Mouse (Mus musculus) heart, embryonic 13.5 days (tissue): ENCODE data around the gene Ccdc97. TPM values are rescaled to one million over a fixed set of nuclear protein-coding genes. Genes with fewer than 3 reads are reported as not detected.
A peak's percentile ranks its signal among the peaks of the same experiment; 100 is the strongest.

Experiments used
- ATAC-seq: fragments of 200-750 bp; cut with Nextera tagmentation; 2 replicates; pipeline ENCODE4 v1.8.0; 2017; ENCODE audit warnings: moderate TSS enrichment; ENCODE audit not compliant: insufficient number of reproducible peaks, low FRiP score, low TSS enrichment; ENCODE audit errors: extremely low read depth
- H3K27ac ChIP-seq: fragments of 300-500 bp; sonication (generic); replicated peaks from 2 replicates; pipeline ENCODE4 v1.5.1; 2015; ENCODE audit warnings: moderate library complexity, mild to moderate bottlenecking, inconsistent platforms
- H3K27me3 ChIP-seq: fragments of 300-500 bp; sonication (generic); replicated peaks from 2 replicates; pipeline ENCODE4 v1.6.1; 2015; ENCODE audit warnings: mild to moderate bottlenecking, inconsistent platforms
- H3K36me3 ChIP-seq: fragments of 300-500 bp; sonication (generic); 2 replicates; pipeline ENCODE4 v1.6.1; 2015; ENCODE audit warnings: mild to moderate bottlenecking, inconsistent platforms
- H3K4me1 ChIP-seq: fragments of 300-500 bp; sonication (generic); 2 replicates; pipeline ENCODE4 v1.6.1; 2015; ENCODE audit warnings: inconsistent platforms
- H3K4me2 ChIP-seq: fragments of 300-500 bp; sonication (generic); 2 replicates; pipeline ENCODE4 v1.6.1; 2015; ENCODE audit warnings: inconsistent platforms, mild to moderate bottlenecking, moderate library complexity
- H3K4me3 ChIP-seq: fragments of 300-500 bp; sonication (generic); 2 replicates; pipeline ENCODE4 v1.5.1; 2015; ENCODE audit warnings: moderate library complexity, mild to moderate bottlenecking, inconsistent platforms
- H3K9ac ChIP-seq: fragments of 300-500 bp; sonication (generic); 2 replicates; pipeline ENCODE4 v1.6.1; 2015; ENCODE audit warnings: inconsistent platforms, mild to moderate bottlenecking, moderate library complexity
- H3K9me3 ChIP-seq: fragments of 300-500 bp; sonication (generic); 2 replicates; pipeline ENCODE4 v1.6.1; 2016; ENCODE audit warnings: inconsistent platforms
- whole genome bisulfite sequencing: fragments of 180-500 bp; shearing (Covaris S2); methylation state at CpG from one replicate; pipeline ENCODE4 v1.1.7; 2015; ENCODE audit warnings: mixed read lengths; 5-methylcytosine and 5-hydroxymethylcytosine counted together
- polyA plus RNA-seq: library from polyadenylated mRNA; unstranded; fragments of >200 nt; fragmentation: Nextera tagmentation; extraction: Ambion mirVana; gene quantifications from 2 replicates; pipeline ENCODE4 v1.2.1, GENCODE M21; 2015

Gene Ccdc97
- 19.7 and 22.1 TPM in 2 replicates for polyA plus RNA-seq

- peaks cover 65% of the 10 kb centered on the region for H3K36me3 ChIP-seq
- peak within 1 kb of the TSS; percentile 93 for H3K4me2 ChIP-seq
- H3K9ac ChIP-seq = peak within 1 kb of the TSS; percentile 88
- peak within 1 kb of the TSS; percentile 88 for H3K27ac ChIP-seq
- H3K4me1 ChIP-seq = peaks cover 22% of the 10 kb centered on the region
- WGBS = 4% methylated on average over 32 of the region's 32 CpGs
- H3K27me3 ChIP-seq = no peaks in the 10 kb centered on the region
- peak within 1 kb of the TSS; percentile 78 for H3K4me3 ChIP-seq
- H3K9me3 ChIP-seq = no peaks in the 10 kb centered on the region
- ATAC-seq = peak; percentile 67
Observed at GRCm38 (mm10) chr7:25718788-25719417, at the start of gene Ccdc97. Gene Ccdc97, minus strand, starts transcription at chr7:25719088.

- H3K27ac ChIP-seq = no peak overlapping the region
- H3K4me1 ChIP-seq = peaks cover 9% of the 10 kb centered on the region; the same call in 1 of the 2 replicates
- WGBS = 80% methylated on average over 5 of the region's 5 CpGs
- peaks cover 91% of the 10 kb centered on the region for H3K36me3 ChIP-seq
- H3K4me2 ChIP-seq = no peak overlapping the region
- H3K4me3 ChIP-seq = no peak overlapping the region
- H3K27me3 ChIP-seq = no peaks in the 10 kb centered on the region
- ATAC-seq = no peak
- H3K9ac ChIP-seq = no peak overlapping the region
- H3K9me3 ChIP-seq = no peaks in the 10 kb centered on the region
Observed at GRCm38 (mm10) chr7:25768229-25768628, 49.3 kb upstream of the Ccdc97 start.

GRCm38 (mm10) chr7:25766108-25766507 is 47.2 kb upstream of the Ccdc97 start:
- Histone ChIP-seq H3K9ac (no peak overlapping the region), H3K4me3 (no peak overlapping the region), H3K27ac (no peak overlapping the region), H3K4me2 (no peak overlapping the region), H3K9me3 (no peaks in the 10 kb centered on the region), H3K27me3 (no peaks in the 10 kb centered on the region), H3K4me1 (peaks cover 9% of the 10 kb centered on the region; the same call in 1 of the 2 replicates), H3K36me3 (peaks cover 90% of the 10 kb centered on the region)
- 69% methylated on average over 6 of the region's 6 CpGs for WGBS
- no peak for ATAC-seq

- 30% methylated on average over 5 of the region's 5 CpGs for WGBS
- Histone ChIP-seq H3K27me3 (no peaks in the 10 kb centered on the region), H3K36me3 (peaks cover 89% of the 10 kb centered on the region), H3K9ac (no peak overlapping the region; the same call in 1 of the 2 replicates), H3K27ac (peak overlapping the region; percentile 70), H3K4me2 (no peak overlapping the region), H3K4me1 (peaks cover 9% of the 10 kb centered on the region; the same call in 1 of the 2 replicates), H3K9me3 (no peaks in the 10 kb centered on the region), H3K4me3 (no peak overlapping the region)
- no peak for ATAC-seq
Observed at GRCm38 (mm10) chr7:25764221-25764620, 45.3 kb upstream of the Ccdc97 start.

- Histone ChIP-seq H3K4me1 (peaks cover 9% of the 10 kb centered on the region; the same call in 1 of the 2 replicates), H3K36me3 (peaks cover 89% of the 10 kb centered on the region), H3K4me2 (no peak overlapping the region), H3K27ac (peak overlapping the region; percentile 70), H3K4me3 (no peak overlapping the region), H3K27me3 (no peaks in the 10 kb centered on the region), H3K9ac (no peak overlapping the region; the same call in 1 of the 2 replicates), H3K9me3 (no peaks in the 10 kb centered on the region)
- 59% methylated on average over 11 of the region's 11 CpGs for WGBS
- ATAC-seq = no peak
Observed at GRCm38 (mm10) chr7:25763678-25764077, 44.8 kb upstream of the Ccdc97 start.

GRCm38 (mm10) chr7:25761354-25761753 is 42.5 kb upstream of the Ccdc97 start:
- WGBS = 72% methylated on average over 10 of the region's 10 CpGs
- ATAC-seq = no peak
- no peak overlapping the region for H3K4me3 ChIP-seq
- no peak overlapping the region for H3K27ac ChIP-seq
- no peaks in the 10 kb centered on the region for H3K9me3 ChIP-seq
- no peak overlapping the region for H3K9ac ChIP-seq
- peaks cover 12% of the 10 kb centered on the region; the same call in 1 of the 2 replicates for H3K4me1 ChIP-seq
- H3K27me3 ChIP-seq = no peaks in the 10 kb centered on the region
- H3K4me2 ChIP-seq = no peak overlapping the region
- H3K36me3 ChIP-seq = peaks cover 74% of the 10 kb centered on the region

GRCm38 (mm10) chr7:25756011-25756410 is 37.1 kb upstream of the Ccdc97 start:
- Histone ChIP-seq H3K27ac (peak overlapping the region; percentile 99), H3K4me2 (peak overlapping the region; percentile 90), H3K9ac (peak overlapping the region; percentile 82), H3K9me3 (no peaks in the 10 kb centered on the region), H3K4me3 (peak overlapping the region; percentile 99), H3K4me1 (peaks cover 30% of the 10 kb centered on the region), H3K27me3 (no peaks in the 10 kb centered on the region), H3K36me3 (peaks cover 45% of the 10 kb centered on the region)
- ATAC-seq = 0 out of 2 replicates have a peak, but pooled peaks have one; percentile 14
- under 1% methylated on average over 18 of the region's 18 CpGs for WGBS

- peaks cover 45% of the 10 kb centered on the region for H3K36me3 ChIP-seq
- H3K27me3 ChIP-seq = no peaks in the 10 kb centered on the region
- H3K27ac ChIP-seq = peak overlapping the region; percentile 99
- peak overlapping the region; percentile 99 for H3K4me3 ChIP-seq
- peaks cover 30% of the 10 kb centered on the region for H3K4me1 ChIP-seq
- H3K9ac ChIP-seq = peak overlapping the region; percentile 82
- under 1% methylated on average over 15 of the region's 15 CpGs for WGBS
- H3K4me2 ChIP-seq = peak overlapping the region; percentile 90
- no peak for ATAC-seq
- H3K9me3 ChIP-seq = no peaks in the 10 kb centered on the region
Observed at GRCm38 (mm10) chr7:25755468-25755833, 36.6 kb upstream of the Ccdc97 start.

GRCm38 (mm10) chr7:25754738-25755467 is 36.0 kb upstream of the Ccdc97 start, which contains the start of gene Hnrnpul1:
Gene Hnrnpul1, minus strand, starts transcription at chr7:25754757.
- peaks cover 30% of the 10 kb centered on the region for H3K4me1 ChIP-seq
- H3K36me3 ChIP-seq = peaks cover 45% of the 10 kb centered on the region
- H3K27ac ChIP-seq = peak within 1 kb of the TSS; percentile 99
- H3K4me3 ChIP-seq = peak within 1 kb of the TSS; percentile 99
- H3K27me3 ChIP-seq = no peaks in the 10 kb centered on the region
- peak; percentile 90 for ATAC-seq
- H3K9me3 ChIP-seq = no peaks in the 10 kb centered on the region
- WGBS = under 1% methylated on average over 54 of the region's 55 CpGs
- H3K4me2 ChIP-seq = peak within 1 kb of the TSS; percentile 90
- H3K9ac ChIP-seq = peak within 1 kb of the TSS; percentile 100

GRCm38 (mm10) chr7:25754439-25754737 is 35.5 kb upstream of the Ccdc97 start:
- no peak for ATAC-seq
- peak overlapping the region; percentile 99 for H3K27ac ChIP-seq
- WGBS = 1% methylated on average over 19 of the region's 30 CpGs
- no peaks in the 10 kb centered on the region for H3K9me3 ChIP-seq
- H3K9ac ChIP-seq = peak overlapping the region; percentile 100
- H3K36me3 ChIP-seq = peaks cover 47% of the 10 kb centered on the region
- H3K4me2 ChIP-seq = peak overlapping the region; percentile 90
- H3K27me3 ChIP-seq = no peaks in the 10 kb centered on the region
- peak overlapping the region; percentile 99 for H3K4me3 ChIP-seq
- H3K4me1 ChIP-seq = peaks cover 30% of the 10 kb centered on the region

- WGBS = under 1% methylated on average over 46 of the region's 46 CpGs
- Histone ChIP-seq H3K4me2 (peak overlapping the region; percentile 90), H3K9ac (peak overlapping the region; percentile 100), H3K27ac (peak overlapping the region; percentile 99), H3K9me3 (no peaks in the 10 kb centered on the region), H3K36me3 (peaks cover 47% of the 10 kb centered on the region), H3K4me1 (peaks cover 30% of the 10 kb centered on the region), H3K27me3 (no peaks in the 10 kb centered on the region), H3K4me3 (peak overlapping the region; percentile 99)
- ATAC-seq = 0 out of 2 replicates have a peak, but pooled peaks have one; percentile 3
Observed at GRCm38 (mm10) chr7:25753643-25754438, 35.0 kb upstream of the Ccdc97 start.
